Comparison of ENCODE assay signal across 8 mouse cellular contexts in the genomic region with DNA sequence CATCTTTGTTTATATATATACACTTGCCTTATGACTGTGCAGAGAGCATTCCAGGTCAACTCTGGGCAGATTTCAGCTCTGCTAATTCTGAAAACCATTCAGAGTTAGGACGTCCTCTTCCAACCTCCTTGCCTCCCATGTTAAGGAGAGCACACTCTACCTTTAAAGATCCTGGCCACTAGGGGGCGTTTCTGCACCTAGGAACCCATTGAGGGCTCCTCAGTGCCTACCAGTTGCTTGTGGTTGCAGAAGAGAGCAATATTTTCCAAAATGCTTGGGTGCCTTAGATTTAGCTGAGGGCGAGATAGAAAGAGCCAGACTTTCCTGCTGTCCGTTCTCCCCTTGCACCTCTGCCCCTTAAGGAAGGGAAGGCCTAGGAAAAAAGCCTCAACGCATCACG. TPM values are rescaled to one million over a fixed set of nuclear protein-coding genes. Genes with fewer than 3 reads are reported as not detected.
A peak's percentile ranks its signal among the peaks of the same experiment; 100 is the strongest.
DNase-seq lines count a peak whose midpoint lies in the region; ATAC-seq lines count a peak whose summit lies in the region.

No protein-coding gene starts in this region.

- H3K9ac ChIP-seq in midbrain, embryonic 12.5 days (replicated peaks): no peak overlapping the region

- H3K27me3 ChIP-seq in midbrain, embryonic 12.5 days: no peaks in the 10 kb centered on the region

- ATAC-seq in midbrain, embryonic 12.5 days (ENCODE audit: low FRiP score, low read depth): peak; percentile 52; the same call in 1 of the 2 replicates

- no peaks in the 10 kb centered on the region for H3K4me1 ChIP-seq in midbrain, embryonic 12.5 days

- DNase-seq in heart, postnatal 14 days: peak; percentile 60 to 73
- no peak for DNase-seq in heart, adult 8-10 months (ENCODE audit: low spot score)
- DNase-seq in 416B (ENCODE audit: low read depth): peak; percentile 69
- DNase-seq in T-cell, adult 2 months (ENCODE audit: low spot score): peak; percentile 62
- DNase-seq in embryo, embryonic 10 days (ENCODE audit: low spot score): peak; percentile 75
- peak; percentile 71 for DNase-seq in kidney, adult 9 months
- DNase-seq in layer of hippocampus, postnatal 10 days (ENCODE audit: low spot score in 2 of 2): no peak

- no peak overlapping the region for H3K27ac ChIP-seq in midbrain, embryonic 12.5 days (replicated peaks)

- H3K36me3 ChIP-seq in midbrain, embryonic 12.5 days: peaks cover 64% of the 10 kb centered on the region

- H3K4me3 ChIP-seq in midbrain, embryonic 12.5 days: no peak overlapping the region

- no peak overlapping the region for H3K4me2 ChIP-seq in midbrain, embryonic 12.5 days (replicated peaks)

- 56% methylated on average over 6 of the region's 6 CpGs for WGBS in midbrain, embryonic 12.5 days

- intact Hi-C loops in heart, postnatal 14 days (cut with DNase I): no loop called here

- H3K9me3 ChIP-seq in midbrain, embryonic 12.5 days: no peaks in the 10 kb centered on the region

RNA-seq across cellular contexts. Expression of gene Grasp, which starts 13.8 kb away (rescaled TPM):
- 10 to 100 TPM; 12.9 to 14.0 TPM for total RNA-seq in heart, postnatal 14 days (2021)
- total RNA-seq in heart, adult 8-10 months (2022): 10 to 100 TPM in 1 of 4 experiments, 1 to 10 TPM in 3; 7.6 to 10.2 (median 9.5) TPM
- 5.5 and 5.9 TPM in 2 replicates for polyA plus RNA-seq in midbrain, embryonic 12.5 days (2016; fragmentation: Nextera tagmentation; extraction: Ambion mirVana)
- total RNA-seq in layer of hippocampus, postnatal 10 days (2021): 10 to 100 TPM; 33.3 to 35.3 TPM

RNA-seq across cellular contexts. Expression of gene Acvr1b, which starts 36.4 kb away (rescaled TPM):
- 10 to 100 TPM; 14.5 to 14.7 TPM for total RNA-seq in heart, postnatal 14 days (2021)
- 10 to 100 TPM; 12.1 to 14.7 (median 13.9) TPM for total RNA-seq in heart, adult 8-10 months (2022)
- 12.6 and 14.8 TPM in 2 replicates for polyA plus RNA-seq in midbrain, embryonic 12.5 days (2016; fragmentation: Nextera tagmentation; extraction: Ambion mirVana)
- 10 to 100 TPM; 78.9 to 79.2 TPM for total RNA-seq in layer of hippocampus, postnatal 10 days (2021)

RNA-seq across cellular contexts. Expression of gene Nr4a1, which starts 43.8 kb away (rescaled TPM):
- total RNA-seq in heart, postnatal 14 days (2021): 10 to 100 TPM; 14.0 to 63.1 TPM
- 10 to 100 TPM in 3 of 4 experiments, 1 to 10 TPM in 1; 7.0 to 23.9 (median 12.6) TPM for total RNA-seq in heart, adult 8-10 months (2022)
- 3.4 and 4.0 TPM in 2 replicates for polyA plus RNA-seq in midbrain, embryonic 12.5 days (2016; fragmentation: Nextera tagmentation; extraction: Ambion mirVana)
- 10 to 100 TPM; 28.4 to 33.9 TPM for total RNA-seq in layer of hippocampus, postnatal 10 days (2021)

Comparison
In these comparisons a context has a peak if more than half of its experiments do, and no peak if none do; other contexts are left out.
1. DNase-seq: peak in heart, postnatal 14 days (2 of 2), 416B (single experiment), T-cell, adult 2 months (single experiment), embryo, embryonic 10 days (single experiment) and kidney, adult 9 months (single experiment); none in heart, adult 8-10 months (single experiment) and layer of hippocampus, postnatal 10 days (0 of 2).
2. RNA of gene Acvr1b, which starts 36.4 kb away (total RNA-seq): 78.9 to 79.2 TPM in layer of hippocampus, postnatal 10 days; 14.5 to 14.7 TPM in heart, postnatal 14 days and 12.1 to 14.7 TPM in heart, adult 8-10 months; every median in the first group is over 4 times any median in the second.